Mouse (Mus musculus) erythroblast, embryonic 14.5 days (primary cell): ENCODE measurements around the gene Nedd4.

Experiments
- GATA1 ChIP-seq: IDR thresholded peaks from 2 replicates; pipeline ENCODE4 v1.6.1; 2012; ENCODE audit warnings: low read length, inconsistent platforms, mixed read lengths
- TAL1 ChIP-seq: IDR thresholded peaks from 3 replicates; pipeline ENCODE4 v1.6.1; 2012; ENCODE audit warnings: low read length, inconsistent platforms, mixed read lengths

DNA sequence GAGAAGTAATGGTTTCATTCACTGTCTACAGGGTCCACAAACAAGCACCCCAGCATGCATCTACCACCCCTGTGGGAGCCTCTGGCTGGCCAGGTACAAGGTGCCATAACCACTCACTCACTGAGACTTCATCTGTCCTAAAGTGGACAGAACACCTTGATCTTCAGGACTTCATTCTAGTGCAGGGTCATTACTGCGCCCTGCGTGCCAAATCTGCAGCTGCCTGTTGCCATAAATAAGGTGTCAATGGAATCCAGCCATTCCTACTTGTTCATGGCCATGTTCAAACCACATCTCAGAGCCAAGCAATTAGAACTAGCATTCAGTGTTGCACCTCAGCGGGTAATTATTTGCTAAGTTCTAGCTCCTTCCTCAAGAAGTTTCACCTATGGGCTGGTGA lies 60.5 kb downstream of the Nedd4 start:
- TF ChIP-seq TAL1 (no peak), GATA1 (no peak)
